Mouse (Mus musculus) layer of hippocampus, adult 2 months (tissue): Measurements from ENCODE around the gene Snrpd3. TPM values are rescaled to one million over a fixed set of nuclear protein-coding genes. Genes with fewer than 3 reads are reported as not detected.
"Not testable (repeated sequence)": the region's sequence is repeated elsewhere in the genome, so short reads cannot be mapped to it uniquely, and the experiment has no call there.

ENCODE experiments used
- DNase-seq, 2 experiments: peaks; one replicate each; pipeline ENCODE4 v3.0.0; 2022; ENCODE audit warnings: low spot score in 2 of 2
- H3K27ac ChIP-seq: fragments of 200-600 bp; 2 replicates; pipeline ENCODE4 v1.8.1; 2022
- H3K4me3 ChIP-seq: fragments of 200-600 bp; 2 replicates; pipeline ENCODE4 v1.8.1; 2022; ENCODE audit warnings: mild to moderate bottlenecking
- CTCF ChIP-seq: fragments of 200-600 bp; conservative IDR thresholded peaks from 2 replicates; pipeline ENCODE4 v1.8.1; 2022; ENCODE audit warnings: antibody characterized with exemption, mild to moderate bottlenecking, moderate library complexity
- long read RNA-seq, 2 experiments: library from polyadenylated mRNA; stranded (forward); transcript quantifications; one replicate each; pipeline ENCODE4 v2.0.0; 2021; ENCODE audit warnings: borderline mapping rate in 2 of 2
- total RNA-seq, 2 experiments: library from RNA; stranded (reverse); gene quantifications; 2 replicates each; pipeline ENCODE4 v1.2.3; 2021

The Snrpd3 gene
- total RNA-seq = 10 to 100 TPM; 69.8 to 76.6 TPM
- long read RNA-seq, experiment 1, transcript Snrpd3-201 (4 exons, 3,036 nt) = major isoform, 13 of 20 reads
- long read RNA-seq, experiment 1, partial matches to known transcripts = 7 of 20 reads
- long read RNA-seq, experiment 1, other reads (novel, unspliced or antisense) = 0 of 20 reads
- long read RNA-seq, experiment 2, transcript Snrpd3-201 (4 exons, 3,036 nt) = major isoform, 22 of 34 reads
- long read RNA-seq, experiment 2, partial matches to known transcripts = 10 of 34 reads
- long read RNA-seq, experiment 2, other reads (novel, unspliced or antisense) = 2 of 34 reads

- no peak; the same call in 1 of the 2 replicates for TF ChIP-seq CTCF
- peak within 1 kb of the TSS; percentile 96 for H3K4me3 ChIP-seq
- peak; percentile 90 to 95 for DNase-seq
- H3K27ac ChIP-seq = peak within 1 kb of the TSS; percentile 98
Observed at GRCm38 (mm10) chr10:75517073-75517757, at the start of gene Snrpd3. TSS of gene Snrpd3 (plus strand) at chr10:75517551.

DNA sequence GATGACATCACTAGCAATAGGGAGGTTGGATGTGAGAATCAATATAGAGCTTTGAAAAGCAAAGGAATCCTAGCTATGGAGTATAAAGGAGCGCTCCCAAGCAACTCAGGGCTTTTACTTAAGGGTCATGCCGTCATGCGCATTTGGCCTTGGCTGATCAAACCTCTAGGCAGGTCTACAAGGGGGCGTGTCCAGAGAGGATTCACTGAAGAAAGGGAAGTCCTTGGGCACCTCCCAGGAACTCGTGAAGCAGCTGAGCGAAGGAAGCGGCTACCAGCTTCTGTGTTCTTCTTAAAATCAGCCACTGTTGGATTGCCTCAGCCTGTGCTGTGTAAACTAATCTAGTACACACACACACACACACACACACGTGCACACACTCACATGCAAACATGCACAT lies 43.9 kb upstream of the Snrpd3 start:
- no peak for DNase-seq
- no peak for TF ChIP-seq CTCF
- no peak overlapping the region for H3K27ac ChIP-seq
- H3K4me3 ChIP-seq = no peak overlapping the region

GRCm38 (mm10) chr10:75474571-75474970 lies 42.8 kb upstream of the Snrpd3 start:
- TF ChIP-seq CTCF = no peak
- DNase-seq = no peak
- no peak overlapping the region for H3K4me3 ChIP-seq
- H3K27ac ChIP-seq = no peak overlapping the region

DNA sequence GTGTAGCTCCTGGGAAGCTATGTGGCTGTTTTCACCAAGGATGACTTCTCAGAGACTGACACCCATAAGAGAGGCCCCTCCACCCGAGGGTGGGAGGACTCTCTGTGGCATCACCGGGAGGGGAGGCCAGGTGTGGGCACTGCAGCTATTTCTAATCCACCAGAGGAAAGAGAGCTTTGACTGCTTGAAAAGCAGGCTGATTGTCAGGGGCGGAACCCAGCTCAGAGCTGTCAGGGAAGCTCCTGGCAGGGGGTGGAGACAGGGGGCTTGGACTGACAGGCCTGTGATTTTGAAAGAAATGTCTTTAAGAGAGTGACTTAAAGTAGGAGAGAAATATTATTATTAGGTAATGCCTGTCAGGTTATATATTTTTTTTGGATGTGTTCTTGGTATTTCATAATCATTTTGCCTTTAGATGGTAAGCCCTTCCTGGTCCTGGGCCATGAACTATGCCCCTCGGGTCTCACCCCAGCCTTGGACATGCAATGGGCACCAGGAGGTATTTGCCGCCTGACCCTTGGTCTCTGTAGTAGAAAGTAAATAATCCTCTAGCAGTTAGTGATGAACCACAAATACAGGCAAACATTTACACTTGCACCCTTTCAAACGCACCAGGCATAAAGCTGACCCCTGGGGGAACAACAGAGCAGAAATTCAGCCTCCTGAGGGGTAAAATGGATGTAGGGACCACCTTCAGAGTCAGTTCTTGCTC lies 42.1 kb upstream of the Snrpd3 start:
- not testable (repeated sequence) for H3K27ac ChIP-seq, H3K4me3 ChIP-seq

GRCm38 (mm10) chr10:75477034-75477433 lies 40.3 kb upstream of the Snrpd3 start:
- no peak for DNase-seq
- no peak for TF ChIP-seq CTCF
- H3K27ac ChIP-seq = no peak overlapping the region
- no peak overlapping the region for H3K4me3 ChIP-seq

More for the DNA sequence above, 42.1 kb upstream of the Snrpd3 start:
- not testable (repeated sequence) for DNase-seq

- Histone ChIP-seq H3K27ac (no peak overlapping the region), H3K4me3 (no peak overlapping the region)
- no peak for TF ChIP-seq CTCF
- no peak for DNase-seq
Observed at GRCm38 (mm10) chr10:75479955-75480354, 37.4 kb upstream of the Snrpd3 start.

DNA sequence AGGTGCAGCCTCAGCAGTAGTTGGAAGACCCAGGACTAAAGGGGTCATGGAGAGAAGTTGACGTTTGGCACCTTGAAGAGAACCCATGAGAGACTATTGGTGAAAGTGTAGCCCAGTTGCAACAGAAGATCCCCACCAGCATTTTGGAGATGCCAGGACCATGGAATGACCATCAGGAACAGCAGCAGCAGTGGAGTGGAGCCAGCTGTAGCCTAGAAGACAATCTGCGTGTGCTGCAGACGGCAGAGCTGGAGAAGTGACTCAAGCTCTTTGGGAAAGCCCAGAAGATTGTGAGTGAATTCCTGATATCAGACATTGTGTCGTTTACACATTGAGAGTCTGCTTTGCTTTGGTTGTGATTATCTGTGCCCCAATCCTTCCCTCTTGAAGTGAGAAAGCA lies 35.6 kb upstream of the Snrpd3 start:
- no peak for DNase-seq
- Histone ChIP-seq H3K27ac (no peak overlapping the region), H3K4me3 (no peak overlapping the region)
- no peak for TF ChIP-seq CTCF

- no peak for TF ChIP-seq CTCF
- H3K4me3 ChIP-seq = no peak overlapping the region
Observed at GRCm38 (mm10) chr10:75482271-75482670, 35.1 kb upstream of the Snrpd3 start.

GRCm38 (mm10) chr10:75482919-75483483 lies 34.4 kb upstream of the Snrpd3 start:
- no peak overlapping the region for H3K27ac ChIP-seq
- no peak overlapping the region for H3K4me3 ChIP-seq
- TF ChIP-seq CTCF = no peak
- no peak for DNase-seq

More at GRCm38 (mm10) chr10:75482271-75482670, 35.1 kb upstream of the Snrpd3 start:
- no peak overlapping the region for H3K27ac ChIP-seq
- no peak for DNase-seq

DNA sequence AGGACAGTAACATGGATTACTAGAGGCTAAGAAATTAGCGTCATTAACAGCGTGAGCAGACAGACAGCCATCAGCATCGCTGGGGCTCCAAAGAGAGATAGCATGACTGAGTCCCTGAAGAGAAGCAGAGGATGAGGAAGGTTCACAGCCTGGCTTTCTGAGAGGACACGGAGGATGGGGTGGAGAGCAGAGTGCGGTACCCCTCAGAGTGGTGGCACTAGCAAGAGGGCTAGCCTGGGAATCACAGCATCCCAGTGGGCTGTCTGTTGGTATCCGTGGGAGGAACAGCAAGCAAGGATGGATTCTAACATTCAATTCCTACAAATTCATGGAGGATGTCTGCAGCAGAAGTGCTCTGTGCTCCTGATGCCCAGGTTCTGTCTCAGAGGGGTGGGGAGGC lies 33.3 kb upstream of the Snrpd3 start:
- H3K4me3 ChIP-seq = no peak overlapping the region
- no peak for DNase-seq
- TF ChIP-seq CTCF = no peak
- no peak overlapping the region for H3K27ac ChIP-seq

DNA sequence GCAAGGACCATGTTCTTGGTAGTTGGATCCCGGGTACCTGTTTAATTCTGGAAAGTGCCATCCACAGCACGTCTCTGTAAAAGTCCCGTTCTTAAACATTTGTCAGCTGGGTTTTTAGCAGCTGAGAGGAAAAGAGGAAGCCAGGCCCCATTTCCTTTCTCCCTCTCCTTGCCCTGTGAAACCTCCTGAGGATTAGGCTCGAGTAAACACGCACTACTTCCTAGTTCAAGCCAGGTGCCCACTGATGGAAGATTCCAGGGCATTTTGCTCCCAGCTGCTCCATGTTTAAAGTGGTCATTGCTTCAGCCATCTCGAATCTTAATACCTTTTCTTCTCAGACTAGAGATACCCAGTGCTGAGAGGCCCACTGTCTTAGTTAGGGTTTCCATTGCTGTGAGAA lies 32.6 kb upstream of the Snrpd3 start:
- DNase-seq = no peak
- TF ChIP-seq CTCF = no peak
- Histone ChIP-seq H3K4me3 (no peak overlapping the region), H3K27ac (no peak overlapping the region)

- TF ChIP-seq CTCF = peak; percentile 98
- DNase-seq = peak; percentile 70 to 86
- Histone ChIP-seq H3K27ac (no peak overlapping the region), H3K4me3 (no peak overlapping the region)
Observed at GRCm38 (mm10) chr10:75486086-75486979, 31.0 kb upstream of the Snrpd3 start.
